Mouse (Mus musculus) hindbrain, embryonic 15.5 days (tissue): Measurements from ENCODE around the gene Gm45837. TPM values are rescaled to one million over a fixed set of nuclear protein-coding genes. Genes with fewer than 3 reads are reported as not detected.

Experiments used
- ATAC-seq: fragments of 200-750 bp; cut with Nextera tagmentation; 2 replicates; pipeline ENCODE4 v1.8.0; 2017; ENCODE audit warnings: low read depth, moderate number of reproducible peaks, moderate TSS enrichment; ENCODE audit not compliant: low FRiP score
- H3K27ac ChIP-seq: fragments of 300-500 bp; sonication (generic); replicated peaks from 2 replicates; pipeline ENCODE4 v1.5.1; 2015; ENCODE audit warnings: mild to moderate bottlenecking, inconsistent platforms
- H3K27me3 ChIP-seq: fragments of 300-500 bp; sonication (generic); 2 replicates; pipeline ENCODE4 v1.6.1; 2015; ENCODE audit warnings: control low read depth, inconsistent platforms
- H3K36me3 ChIP-seq: fragments of 300-500 bp; sonication (generic); 2 replicates; pipeline ENCODE4 v1.6.1; 2015; ENCODE audit warnings: control low read depth, inconsistent platforms
- H3K4me1 ChIP-seq: fragments of 300-500 bp; sonication (generic); replicated peaks from 2 replicates; pipeline ENCODE4 v1.6.1; 2015; ENCODE audit warnings: control low read depth, inconsistent platforms
- H3K4me2 ChIP-seq: fragments of 300-500 bp; sonication (generic); 2 replicates; pipeline ENCODE4 v1.6.1; 2015; ENCODE audit warnings: moderate library complexity, mild to moderate bottlenecking, inconsistent platforms
- H3K4me3 ChIP-seq: fragments of 300-500 bp; sonication (generic); 2 replicates; pipeline ENCODE4 v1.5.1; 2015; ENCODE audit warnings: mild to moderate bottlenecking, inconsistent platforms
- H3K9ac ChIP-seq: fragments of 300-500 bp; sonication (generic); 2 replicates; pipeline ENCODE4 v1.6.1; 2015; ENCODE audit warnings: inconsistent platforms
- H3K9me3 ChIP-seq: fragments of 300-500 bp; sonication (generic); 2 replicates; pipeline ENCODE4 v1.6.1; 2016; ENCODE audit warnings: control low read depth, inconsistent platforms
- WGBS: fragments of 180-500 bp; shearing (Covaris S2); methylation state at CpG from one replicate; pipeline ENCODE4 v1.1.7; 2015; 5-methylcytosine and 5-hydroxymethylcytosine counted together
- polyA plus RNA-seq: library from polyadenylated mRNA; unstranded; fragments of >200 nt; fragmentation: Nextera tagmentation; extraction: Ambion mirVana; gene quantifications from 2 replicates; pipeline ENCODE4 v1.2.1, GENCODE M21; 2015

Gene Gm45837
- polyA plus RNA-seq, 1 experiment from 2014 or later = not detected

DNA sequence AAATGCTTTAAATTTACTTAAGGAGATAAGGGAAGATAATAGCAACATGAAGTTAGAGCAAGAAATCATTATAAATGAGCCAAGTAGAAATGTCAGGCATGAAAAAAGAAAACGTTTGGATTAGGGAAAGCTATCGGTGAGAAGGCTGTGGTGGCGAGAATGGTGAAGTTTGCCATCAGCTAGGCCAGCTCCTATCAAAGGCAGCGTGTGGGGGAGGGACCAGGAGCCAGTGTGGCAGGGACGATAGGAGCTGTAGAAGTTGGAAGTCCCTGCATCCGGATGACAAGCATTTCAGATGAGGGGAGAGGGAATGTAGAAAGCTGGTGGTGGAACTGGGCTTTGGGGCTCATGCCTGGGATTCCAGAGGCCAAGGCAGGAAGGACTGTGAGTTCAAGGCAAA is 104.6 kb downstream of the Gm45837 start:
- no peaks in the 10 kb centered on the region for H3K9me3 ChIP-seq
- no peak overlapping the region for H3K27ac ChIP-seq
- no peak overlapping the region for H3K9ac ChIP-seq
- WGBS = 52% methylated on average over 6 of the region's 6 CpGs
- H3K36me3 ChIP-seq = no peaks in the 10 kb centered on the region
- no peak overlapping the region for H3K4me2 ChIP-seq
- no peak overlapping the region for H3K4me3 ChIP-seq
- H3K27me3 ChIP-seq = no peaks in the 10 kb centered on the region
- peaks cover 12% of the 10 kb centered on the region; the same call in 1 of the 2 replicates for H3K4me1 ChIP-seq
- no peak for ATAC-seq

DNA sequence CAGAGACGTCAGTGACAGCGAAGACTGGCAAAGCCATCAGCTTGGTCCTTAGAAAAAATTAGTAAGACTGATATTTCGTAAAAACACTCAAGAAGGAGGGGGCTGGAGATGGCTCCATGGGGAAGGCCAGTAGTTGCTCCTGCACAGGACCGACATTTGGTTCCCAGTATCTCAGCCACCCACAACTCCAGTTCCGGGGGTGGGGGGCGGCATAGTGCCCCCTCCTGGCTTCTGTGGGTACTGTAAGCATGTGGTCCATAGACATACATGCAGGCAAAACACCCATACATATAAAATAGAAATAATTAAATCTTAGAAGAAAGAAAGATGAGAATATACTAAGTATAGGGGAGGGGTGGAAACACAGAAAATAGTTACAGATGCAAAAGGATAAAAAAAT is 105.8 kb downstream of the Gm45837 start:
- 67% methylated on average over 6 of the region's 6 CpGs for WGBS
- no peaks in the 10 kb centered on the region for H3K9me3 ChIP-seq
- no peak overlapping the region for H3K9ac ChIP-seq
- H3K36me3 ChIP-seq = no peaks in the 10 kb centered on the region
- no peak overlapping the region for H3K4me3 ChIP-seq
- H3K27ac ChIP-seq = no peak overlapping the region
- no peak overlapping the region for H3K4me2 ChIP-seq
- no peak for ATAC-seq
- peaks cover 12% of the 10 kb centered on the region; the same call in 1 of the 2 replicates for H3K4me1 ChIP-seq
- H3K27me3 ChIP-seq = no peaks in the 10 kb centered on the region

DNA sequence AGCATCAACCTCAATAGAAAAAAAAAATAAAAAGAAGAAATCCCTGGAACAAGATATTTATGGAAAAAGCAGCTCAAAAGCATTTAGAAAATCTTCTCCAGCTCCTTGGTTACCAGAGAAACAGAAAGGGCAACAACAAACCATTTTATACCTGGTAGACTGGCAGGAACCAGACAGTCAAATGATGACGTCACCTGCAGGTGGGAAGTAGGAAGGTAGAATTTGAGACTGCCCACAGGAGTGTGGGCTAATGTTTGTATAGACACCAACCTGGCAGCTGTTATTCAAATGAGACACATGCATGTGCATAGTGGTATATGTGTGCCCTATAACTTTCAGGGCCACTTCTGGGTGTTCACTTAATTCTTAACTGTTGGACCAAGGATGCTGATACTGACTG is 111.0 kb downstream of the Gm45837 start:
- H3K27me3 ChIP-seq = no peaks in the 10 kb centered on the region

DNA sequence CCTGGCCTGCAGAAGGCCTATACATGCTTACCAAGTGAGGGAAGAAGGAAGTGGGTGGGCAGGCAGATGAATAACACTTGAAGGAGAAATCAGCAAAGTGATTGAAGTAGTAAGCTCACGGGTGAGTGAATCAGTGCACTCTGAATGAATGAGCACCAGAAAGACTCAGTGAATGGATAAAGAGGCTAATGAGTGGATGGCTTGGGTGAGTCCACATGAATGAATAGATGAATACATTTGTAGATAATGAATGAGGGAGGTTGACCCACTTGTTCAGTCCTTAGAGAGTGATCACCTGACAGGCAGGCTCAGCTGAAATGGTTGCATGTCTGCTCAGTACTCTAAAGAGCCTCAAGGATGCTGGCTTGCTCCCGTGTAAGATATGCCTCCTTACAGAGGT is 112.5 kb downstream of the Gm45837 start:
- peak; percentile 57; the same call in 1 of the 2 replicates for ATAC-seq
- no peaks in the 10 kb centered on the region for H3K9me3 ChIP-seq
- H3K27ac ChIP-seq = no peak overlapping the region; the same call in 1 of the 2 replicates
- no peaks in the 10 kb centered on the region for H3K27me3 ChIP-seq
- WGBS = 29% methylated on average over 2 of the region's 2 CpGs
- no peak overlapping the region for H3K9ac ChIP-seq
- H3K4me1 ChIP-seq = 0 out of 2 replicates have a peak, but pooled peaks cover 3% of the 10 kb centered on the region
- H3K4me2 ChIP-seq = no peak overlapping the region
- no peaks in the 10 kb centered on the region for H3K36me3 ChIP-seq
- no peak overlapping the region for H3K4me3 ChIP-seq

More for the DNA sequence above, 111.0 kb downstream of the Gm45837 start:
- WGBS = 94% methylated on average over 1 of the region's 1 CpGs
- no peaks in the 10 kb centered on the region for H3K9me3 ChIP-seq
- no peak overlapping the region for H3K9ac ChIP-seq
- no peak overlapping the region for H3K27ac ChIP-seq
- 0 out of 2 replicates have a peak, but pooled peaks cover 3% of the 10 kb centered on the region for H3K4me1 ChIP-seq
- no peaks in the 10 kb centered on the region for H3K36me3 ChIP-seq
- ATAC-seq = no peak
- H3K4me3 ChIP-seq = no peak overlapping the region
- H3K4me2 ChIP-seq = no peak overlapping the region

DNA sequence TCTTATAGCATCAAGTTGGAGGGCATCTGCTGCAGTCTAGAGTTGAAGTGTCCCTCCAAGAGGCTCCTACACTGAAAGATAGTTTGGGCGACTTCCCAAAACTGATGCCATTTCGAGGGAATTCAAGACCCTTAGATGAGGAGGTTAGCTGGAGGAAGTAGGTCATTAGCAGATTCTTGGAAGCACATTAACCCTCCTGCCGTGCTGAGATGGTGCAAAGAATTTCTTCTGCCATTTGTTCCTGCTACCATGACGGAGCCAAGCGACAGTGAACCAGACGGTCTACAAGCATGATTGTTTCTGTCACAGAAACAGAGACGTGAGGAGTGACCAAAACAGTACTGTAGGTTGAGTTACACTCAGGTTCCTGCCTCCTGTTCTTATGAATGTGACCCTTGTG is 115.8 kb downstream of the Gm45837 start:
- H3K4me2 ChIP-seq = no peak overlapping the region
- H3K36me3 ChIP-seq = no peaks in the 10 kb centered on the region
- no peak overlapping the region for H3K4me3 ChIP-seq
- no peaks in the 10 kb centered on the region for H3K27me3 ChIP-seq
- 0 out of 2 replicates have a peak, but pooled peaks cover 3% of the 10 kb centered on the region for H3K4me1 ChIP-seq
- 78% methylated on average over 7 of the region's 7 CpGs for WGBS
- H3K27ac ChIP-seq = no peak overlapping the region
- no peaks in the 10 kb centered on the region for H3K9me3 ChIP-seq
- no peak overlapping the region for H3K9ac ChIP-seq
- ATAC-seq = no peak

DNA sequence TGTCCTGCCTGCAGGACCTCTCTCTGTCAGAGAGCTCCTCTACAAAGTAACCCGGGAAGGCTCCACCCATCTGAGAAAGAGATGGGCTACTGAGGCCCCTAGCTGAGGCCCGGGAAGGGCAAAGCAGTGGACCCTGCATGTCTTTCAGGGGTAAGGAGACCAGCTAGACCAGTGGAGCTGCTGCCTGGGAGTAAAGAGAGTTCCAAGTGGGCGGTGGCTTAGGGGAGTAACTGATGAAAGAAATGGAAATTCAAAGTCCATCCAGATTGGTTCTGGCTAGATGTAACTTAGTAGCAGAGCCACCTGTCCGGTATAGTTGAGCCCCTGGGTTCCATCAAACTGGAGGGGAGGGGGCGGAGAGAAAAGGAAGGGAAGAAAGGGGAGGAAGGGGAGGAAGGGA is 123.7 kb downstream of the Gm45837 start:
- no peaks in the 10 kb centered on the region for H3K27me3 ChIP-seq
- no peak for ATAC-seq
- no peak overlapping the region for H3K4me3 ChIP-seq
- H3K9ac ChIP-seq = no peak overlapping the region
- H3K36me3 ChIP-seq = no peaks in the 10 kb centered on the region
- no peak overlapping the region for H3K4me2 ChIP-seq
- WGBS = 36% methylated on average over 5 of the region's 5 CpGs
- H3K9me3 ChIP-seq = no peaks in the 10 kb centered on the region
- H3K4me1 ChIP-seq = peaks cover 23% of the 10 kb centered on the region; the same call in 1 of the 2 replicates
- H3K27ac ChIP-seq = no peak overlapping the region

DNA sequence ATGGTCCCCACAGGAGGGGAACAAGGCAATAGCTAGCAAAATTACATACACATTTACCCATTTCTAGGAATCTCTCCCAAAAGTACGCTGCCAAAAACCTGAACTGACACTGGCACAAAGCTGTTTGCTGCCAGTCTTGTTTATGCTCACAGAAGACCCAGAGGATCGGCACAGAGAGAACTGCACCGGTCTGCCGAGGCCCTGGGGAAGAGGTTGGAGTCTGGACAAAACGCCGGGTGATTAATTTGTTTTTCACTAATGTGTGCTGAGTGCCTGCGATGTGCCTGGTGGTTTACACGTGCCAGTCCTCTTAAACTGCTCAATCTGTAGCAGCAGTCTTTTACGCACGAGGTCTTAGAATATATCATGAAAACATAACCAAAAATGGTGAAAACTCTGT is 124.4 kb downstream of the Gm45837 start:
- H3K27me3 ChIP-seq = no peaks in the 10 kb centered on the region
- peaks cover 23% of the 10 kb centered on the region; the same call in 1 of the 2 replicates for H3K4me1 ChIP-seq
- no peaks in the 10 kb centered on the region for H3K36me3 ChIP-seq
- H3K4me3 ChIP-seq = no peak overlapping the region
- WGBS = 38% methylated on average over 10 of the region's 10 CpGs
- no peaks in the 10 kb centered on the region for H3K9me3 ChIP-seq
- H3K4me2 ChIP-seq = no peak overlapping the region
- H3K9ac ChIP-seq = no peak overlapping the region
- no peak overlapping the region for H3K27ac ChIP-seq
- ATAC-seq = no peak

DNA sequence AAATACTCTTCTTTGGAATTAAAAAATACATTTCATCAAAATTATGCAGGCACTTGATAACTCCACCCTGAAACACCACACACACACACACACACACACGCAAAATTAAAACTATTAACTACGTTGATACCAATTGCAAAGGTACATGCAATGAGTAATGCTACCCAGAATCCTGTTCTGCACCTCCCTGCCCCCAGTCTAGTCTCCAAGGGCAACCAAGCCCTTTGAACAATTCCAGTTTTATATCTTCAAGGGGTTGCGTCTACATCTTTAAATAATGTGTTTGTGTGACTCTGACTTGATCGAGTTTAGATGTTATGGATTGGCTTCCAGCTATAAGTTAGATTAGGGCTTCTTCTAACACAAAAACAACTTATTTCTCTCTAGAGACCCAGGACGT is 124.8 kb downstream of the Gm45837 start:
- Histone ChIP-seq H3K4me2 (no peak overlapping the region), H3K36me3 (no peaks in the 10 kb centered on the region), H3K4me3 (no peak overlapping the region), H3K4me1 (peaks cover 23% of the 10 kb centered on the region; the same call in 1 of the 2 replicates), H3K9me3 (no peaks in the 10 kb centered on the region), H3K27me3 (no peaks in the 10 kb centered on the region), H3K9ac (no peak overlapping the region), H3K27ac (no peak overlapping the region)
- 63% methylated on average over 5 of the region's 5 CpGs for WGBS
- ATAC-seq = no peak

DNA sequence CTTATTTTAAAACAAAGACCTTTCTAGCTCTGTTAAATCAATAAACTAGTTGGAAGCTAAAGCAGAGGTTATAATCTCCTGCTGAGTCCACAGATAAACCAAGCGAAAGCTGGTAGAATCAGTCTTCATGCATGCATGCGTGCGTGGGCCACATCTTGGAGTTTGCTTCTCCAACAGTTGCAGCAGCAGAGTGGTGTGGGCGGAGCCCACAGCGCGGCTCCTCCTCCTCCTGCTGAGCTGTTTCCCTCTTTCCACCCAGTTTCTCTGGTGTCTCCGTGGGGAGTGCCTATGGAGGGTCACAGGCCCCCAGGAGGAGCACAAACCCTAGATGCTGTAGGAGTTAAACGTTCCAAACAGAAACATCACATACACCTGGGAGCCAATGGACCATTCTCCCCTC is 126.9 kb downstream of the Gm45837 start:
- Histone ChIP-seq H3K9ac (no peak overlapping the region), H3K27ac (no peak overlapping the region), H3K4me1 (peaks cover 23% of the 10 kb centered on the region; the same call in 1 of the 2 replicates), H3K4me3 (no peak overlapping the region), H3K9me3 (no peaks in the 10 kb centered on the region), H3K27me3 (no peaks in the 10 kb centered on the region), H3K36me3 (no peaks in the 10 kb centered on the region), H3K4me2 (no peak overlapping the region)
- ATAC-seq = no peak
- WGBS = 49% methylated on average over 8 of the region's 8 CpGs

DNA sequence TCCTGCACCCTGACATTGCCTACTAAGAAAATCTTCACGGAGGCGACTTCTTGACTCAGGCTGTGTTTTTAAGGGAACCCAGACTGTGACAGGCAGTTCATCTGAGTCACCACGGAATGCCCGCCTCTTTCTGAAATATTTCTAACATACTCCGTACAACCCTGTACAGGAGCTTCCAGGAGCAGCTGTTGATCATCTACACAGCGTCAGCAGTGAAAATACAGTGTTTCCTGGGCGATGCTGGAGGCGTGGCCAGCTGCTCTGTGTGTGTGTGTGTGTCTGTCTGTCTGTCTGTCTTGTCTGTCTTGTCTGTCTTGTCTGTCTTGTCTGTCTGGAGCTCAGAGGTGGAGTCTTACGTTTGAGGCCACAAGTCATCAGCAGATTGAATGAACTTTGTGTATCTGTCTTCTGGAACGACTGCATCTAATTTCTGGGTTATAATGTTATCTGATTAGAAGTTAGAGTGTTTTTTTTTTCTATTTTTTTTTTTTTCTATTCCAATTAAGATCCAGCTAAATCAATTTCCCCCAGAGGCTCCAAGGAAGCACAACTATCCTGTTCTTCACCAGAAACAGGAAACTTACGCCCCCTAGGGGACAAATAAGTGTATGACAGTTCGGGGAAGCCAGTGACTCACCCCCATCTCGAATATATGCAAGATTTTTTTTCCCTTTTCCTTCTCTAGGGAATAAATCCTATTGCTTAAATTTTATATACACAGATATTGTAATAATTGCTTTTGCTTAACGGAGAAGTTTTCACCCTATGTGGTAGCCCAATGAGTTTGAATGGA is 127.7 kb downstream of the Gm45837 start:
- H3K27ac ChIP-seq = no peak overlapping the region
- H3K4me2 ChIP-seq = no peak overlapping the region
- no peaks in the 10 kb centered on the region for H3K36me3 ChIP-seq
- H3K4me3 ChIP-seq = no peak overlapping the region
- 59% methylated on average over 14 of the region's 14 CpGs for WGBS
- H3K9me3 ChIP-seq = no peaks in the 10 kb centered on the region
- no peaks in the 10 kb centered on the region for H3K27me3 ChIP-seq
- H3K4me1 ChIP-seq = peaks cover 21% of the 10 kb centered on the region; the same call in 1 of the 2 replicates
- no peak for ATAC-seq
- H3K9ac ChIP-seq = no peak overlapping the region

DNA sequence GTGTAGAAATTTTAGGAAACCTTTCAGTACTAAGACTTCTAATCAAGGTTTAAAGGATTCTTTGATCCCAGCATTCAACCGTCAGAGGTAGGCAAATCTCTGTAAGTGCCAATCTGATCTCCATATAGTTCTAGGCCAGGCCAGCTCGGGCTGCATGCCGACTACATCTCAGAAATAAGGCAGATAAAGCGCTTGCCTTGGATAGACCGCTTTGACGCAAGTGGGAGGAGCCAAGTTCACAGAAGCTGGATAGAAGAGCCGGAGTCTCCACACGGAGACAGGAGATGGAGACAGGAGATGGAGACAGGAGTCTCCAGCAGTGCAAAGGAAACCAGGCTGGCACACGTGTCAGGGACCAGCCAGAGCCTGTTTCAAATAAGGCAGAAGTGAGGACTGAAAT is 129.1 kb downstream of the Gm45837 start:
- peaks cover 9% of the 10 kb centered on the region; the same call in 1 of the 2 replicates for H3K4me1 ChIP-seq

DNA sequence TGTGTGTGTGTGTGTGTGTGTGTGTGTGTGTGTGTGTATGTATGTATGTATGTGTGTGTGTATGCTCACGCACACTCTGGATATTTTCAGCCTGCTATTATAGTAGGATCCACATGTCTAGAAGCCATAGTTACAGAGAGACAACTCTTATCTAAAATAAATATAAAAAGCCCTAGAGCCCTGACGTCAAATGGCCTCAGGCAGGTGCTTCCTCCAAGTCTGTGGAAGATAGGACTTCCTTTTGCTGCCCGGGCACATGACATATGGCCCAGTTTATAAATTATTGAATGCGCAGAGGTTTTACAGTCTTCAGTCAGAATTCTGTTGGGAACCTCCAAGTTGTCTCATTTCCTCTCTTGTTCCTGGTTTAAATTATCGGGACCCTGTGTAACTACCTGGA is 130.0 kb downstream of the Gm45837 start:
- Histone ChIP-seq H3K9ac (no peak overlapping the region), H3K27ac (no peak overlapping the region), H3K4me2 (no peak overlapping the region), H3K9me3 (no peaks in the 10 kb centered on the region), H3K4me1 (0 out of 2 replicates have a peak, but pooled peaks cover 1% of the 10 kb centered on the region), H3K36me3 (no peaks in the 10 kb centered on the region), H3K4me3 (no peak overlapping the region), H3K27me3 (no peaks in the 10 kb centered on the region)
- WGBS = 75% methylated on average over 5 of the region's 5 CpGs
- no peak for ATAC-seq

More for the DNA sequence above, 129.1 kb downstream of the Gm45837 start:
- no peak overlapping the region for H3K4me3 ChIP-seq
- no peak overlapping the region for H3K27ac ChIP-seq
- ATAC-seq = no peak
- H3K4me2 ChIP-seq = no peak overlapping the region
- H3K9ac ChIP-seq = no peak overlapping the region
- WGBS = 53% methylated on average over 9 of the region's 9 CpGs
- no peaks in the 10 kb centered on the region for H3K9me3 ChIP-seq
- H3K27me3 ChIP-seq = no peaks in the 10 kb centered on the region
- no peaks in the 10 kb centered on the region for H3K36me3 ChIP-seq
